Mouse (Mus musculus): ENCODE data around the gene Asap2. TPM values are rescaled to one million over a fixed set of nuclear protein-coding genes. Genes with fewer than 3 reads are reported as not detected.

Gene Asap2
- polyA plus RNA-seq, 1 experiment, result 5.6 TPM

DNA sequence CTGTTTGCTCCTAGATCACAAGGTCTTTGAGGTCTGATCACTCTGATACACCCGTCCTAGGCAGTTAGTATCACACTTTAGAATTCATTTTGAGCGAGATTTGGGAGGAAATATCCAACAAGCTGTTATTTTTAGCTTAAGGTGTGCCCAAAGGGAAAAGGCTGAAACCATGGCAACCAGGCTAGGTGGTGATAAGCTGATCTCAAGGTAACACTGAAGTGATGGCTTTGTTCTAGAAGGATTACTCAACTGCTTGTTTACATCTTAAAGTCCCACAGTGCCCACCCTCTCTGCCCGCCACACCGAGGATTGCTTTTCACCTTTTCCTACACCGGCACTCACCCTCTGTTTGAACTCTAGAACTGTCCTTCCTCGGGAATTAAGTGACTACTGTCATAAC lies 299.4 kb downstream of the Asap2 start:
- Histone ChIP-seq H3K27me3 (ENCODE audit: control insufficient read depth, insufficient read depth, insufficient read length) (no peaks in the 10 kb centered on the region), H3K36me3 (ENCODE audit: control insufficient read depth, insufficient read depth) (peaks cover 51% of the 10 kb centered on the region), H3K4me3 (ENCODE audit: insufficient read depth, poor library complexity, severe bottlenecking) (no peak overlapping the region), H3K79me3 (ENCODE audit: low read depth) (peaks cover 21% of the 10 kb centered on the region), H3ac (ENCODE audit: control insufficient read depth, insufficient read length, low read depth) (no peak overlapping the region), H3K79me2 (ENCODE audit: control insufficient read depth, insufficient read depth) (peaks cover 45% of the 10 kb centered on the region)
- no peak for TF ChIP-seq CEBPB (IDR thresholded peaks at IDR 0.05; ENCODE audit: low read depth)
- TF ChIP-seq MYOD1 (IDR thresholded peaks at IDR 0.05; ENCODE audit: control insufficient read depth, insufficient read length, low read depth), result no peak
- no peak for TF ChIP-seq MAX (IDR thresholded peaks at IDR 0.05)

DNA sequence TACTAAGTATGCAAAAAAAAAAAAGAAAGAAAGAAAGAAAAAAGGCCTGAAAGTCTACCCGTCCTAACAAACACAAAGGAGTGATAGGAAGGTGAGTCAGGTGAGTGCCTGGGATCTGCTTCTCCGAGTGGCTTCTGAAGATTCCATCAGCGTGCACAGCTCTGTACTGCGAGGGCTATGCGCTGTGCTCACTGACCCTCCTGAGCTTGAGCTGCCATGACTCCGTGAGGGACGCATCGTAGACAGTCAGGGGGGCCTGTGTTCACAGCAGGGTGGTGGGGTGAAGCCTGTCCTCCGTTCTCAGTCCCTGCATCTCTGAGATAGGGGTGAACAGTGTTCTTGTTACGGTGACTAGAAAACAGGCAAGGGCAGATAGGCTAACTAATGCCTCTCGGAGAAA lies 308.6 kb downstream of the Asap2 start:
- Histone ChIP-seq H3K79me3 (ENCODE audit: low read depth) (no peaks in the 10 kb centered on the region), H3K36me3 (ENCODE audit: control insufficient read depth, insufficient read depth) (peaks cover 72% of the 10 kb centered on the region), H3ac (ENCODE audit: control insufficient read depth, insufficient read length, low read depth) (no peak overlapping the region), H3K27me3 (ENCODE audit: control insufficient read depth, insufficient read depth, insufficient read length) (no peaks in the 10 kb centered on the region), H3K4me3 (ENCODE audit: insufficient read depth, poor library complexity, severe bottlenecking) (no peak overlapping the region), H3K79me2 (ENCODE audit: control insufficient read depth, insufficient read depth) (no peaks in the 10 kb centered on the region)
- TF ChIP-seq MAX (IDR thresholded peaks at IDR 0.05) (no peak), MYOG (IDR thresholded peaks at IDR 0.05; ENCODE audit: control insufficient read depth, extremely low read depth, insufficient read length) (no peak), FOSL1 (IDR thresholded peaks at IDR 0.05; ENCODE audit: insufficient read depth, low read length, poor library complexity, severe bottlenecking) (no peak), CTCF (IDR thresholded peaks at IDR 0.05; ENCODE audit: control insufficient read depth, insufficient read depth, insufficient read length) (no peak), MYOD1 (IDR thresholded peaks at IDR 0.05; ENCODE audit: control insufficient read depth, insufficient read length, low read depth) (no peak), USF1 (IDR thresholded peaks at IDR 0.05; ENCODE audit: low read depth) (no peak), CEBPB (IDR thresholded peaks at IDR 0.05; ENCODE audit: low read depth) (no peak)

DNA sequence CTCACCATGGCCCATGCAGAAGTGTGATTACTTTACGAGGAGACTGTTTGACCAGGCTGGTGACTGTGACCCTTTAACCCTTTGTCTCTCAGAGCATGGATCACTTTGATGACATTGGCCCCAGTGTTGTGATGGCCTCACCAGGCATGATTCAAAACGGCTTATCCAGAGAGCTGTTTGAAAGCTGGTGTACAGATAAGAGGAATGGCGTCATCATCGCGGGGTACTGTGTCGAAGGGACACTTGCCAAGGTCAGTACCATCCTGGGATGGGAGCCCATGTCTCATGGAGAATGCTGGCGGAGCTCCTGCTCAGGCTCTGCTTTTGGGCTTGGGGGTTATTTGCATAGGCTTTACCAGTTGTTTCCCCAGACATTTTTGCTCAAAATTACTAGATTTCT lies 311.1 kb downstream of the Asap2 start:
- H3K79me3 ChIP-seq (ENCODE audit: low read depth), result no peaks in the 10 kb centered on the region
- H3K4me3 ChIP-seq (ENCODE audit: insufficient read depth, poor library complexity, severe bottlenecking), result no peak overlapping the region
- no peaks in the 10 kb centered on the region for H3K79me2 ChIP-seq (ENCODE audit: control insufficient read depth, insufficient read depth)
- H3ac ChIP-seq (ENCODE audit: control insufficient read depth, insufficient read length, low read depth), result no peak overlapping the region
- TF ChIP-seq MYOD1 (IDR thresholded peaks at IDR 0.05; ENCODE audit: control insufficient read depth, insufficient read length, low read depth), result no peak
- no peak for TF ChIP-seq MAX (IDR thresholded peaks at IDR 0.05)
- no peak for TF ChIP-seq FOSL1 (IDR thresholded peaks at IDR 0.05; ENCODE audit: insufficient read depth, low read length, poor library complexity, severe bottlenecking)
- TF ChIP-seq USF1 (IDR thresholded peaks at IDR 0.05; ENCODE audit: low read depth), result no peak
- TF ChIP-seq CEBPB (IDR thresholded peaks at IDR 0.05; ENCODE audit: low read depth), result no peak
- TF ChIP-seq CTCF (IDR thresholded peaks at IDR 0.05; ENCODE audit: control insufficient read depth, insufficient read depth, insufficient read length), result no peak
- TF ChIP-seq MYOG (IDR thresholded peaks at IDR 0.05; ENCODE audit: control insufficient read depth, extremely low read depth, insufficient read length), result no peak
- H3K27me3 ChIP-seq (ENCODE audit: control insufficient read depth, insufficient read depth, insufficient read length), result no peaks in the 10 kb centered on the region
- H3K36me3 ChIP-seq (ENCODE audit: control insufficient read depth, insufficient read depth), result peaks cover 66% of the 10 kb centered on the region

DNA sequence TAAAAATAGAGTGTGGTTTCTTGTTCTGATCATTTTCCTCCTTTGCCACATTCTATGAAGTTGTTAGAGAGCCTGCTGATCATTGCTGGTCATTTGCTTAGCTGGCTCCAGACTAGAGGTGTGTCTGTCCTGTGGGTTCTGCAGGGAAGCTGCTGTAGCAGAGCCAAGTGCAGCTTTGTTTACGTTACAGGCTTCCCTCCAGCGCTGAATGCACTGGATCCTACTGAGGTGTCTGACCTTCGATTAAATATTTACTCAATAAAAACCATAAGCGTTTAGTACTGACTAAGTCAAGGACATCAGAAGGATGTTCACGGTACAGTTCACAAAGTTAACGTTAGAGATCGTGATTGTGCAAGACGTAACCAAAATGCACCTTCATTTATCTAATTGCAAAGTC lies 311.7 kb downstream of the Asap2 start:
- peaks cover 60% of the 10 kb centered on the region for H3K36me3 ChIP-seq (ENCODE audit: control insufficient read depth, insufficient read depth)
- TF ChIP-seq FOSL1 (IDR thresholded peaks at IDR 0.05; ENCODE audit: insufficient read depth, low read length, poor library complexity, severe bottlenecking) (no peak), CTCF (IDR thresholded peaks at IDR 0.05; ENCODE audit: control insufficient read depth, insufficient read depth, insufficient read length) (no peak), MAX (IDR thresholded peaks at IDR 0.05) (no peak), MYOD1 (IDR thresholded peaks at IDR 0.05; ENCODE audit: control insufficient read depth, insufficient read length, low read depth) (no peak), CEBPB (IDR thresholded peaks at IDR 0.05; ENCODE audit: low read depth) (no peak), USF1 (IDR thresholded peaks at IDR 0.05; ENCODE audit: low read depth) (no peak), MYOG (IDR thresholded peaks at IDR 0.05; ENCODE audit: control insufficient read depth, extremely low read depth, insufficient read length) (no peak)
- no peaks in the 10 kb centered on the region for H3K79me2 ChIP-seq (ENCODE audit: control insufficient read depth, insufficient read depth)
- no peak overlapping the region for H3ac ChIP-seq (ENCODE audit: control insufficient read depth, insufficient read length, low read depth)
- no peaks in the 10 kb centered on the region for H3K79me3 ChIP-seq (ENCODE audit: low read depth)
- no peak overlapping the region for H3K4me3 ChIP-seq (ENCODE audit: insufficient read depth, poor library complexity, severe bottlenecking)
- no peaks in the 10 kb centered on the region for H3K27me3 ChIP-seq (ENCODE audit: control insufficient read depth, insufficient read depth, insufficient read length)

DNA sequence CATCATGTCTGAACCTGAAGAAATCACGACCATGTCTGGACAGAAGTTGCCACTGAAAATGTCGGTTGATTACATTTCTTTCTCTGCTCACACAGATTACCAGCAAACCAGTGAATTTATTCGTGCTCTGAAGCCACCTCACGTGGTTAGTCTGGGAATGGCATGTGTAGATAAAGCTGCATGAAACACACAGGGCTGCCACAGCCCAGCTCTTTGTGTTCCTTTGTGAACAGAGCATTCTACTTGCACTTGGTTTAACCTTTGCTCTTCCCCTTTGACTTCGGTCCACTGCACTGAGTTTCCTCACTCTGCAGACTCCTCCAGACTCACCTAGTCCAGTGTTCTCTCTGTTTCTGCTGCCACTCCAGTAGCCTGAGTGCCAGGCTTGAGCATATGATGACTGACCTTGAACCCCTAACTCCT lies 312.1 kb downstream of the Asap2 start:
- no peaks in the 10 kb centered on the region for H3K79me2 ChIP-seq (ENCODE audit: control insufficient read depth, insufficient read depth)
- H3K36me3 ChIP-seq (ENCODE audit: control insufficient read depth, insufficient read depth), result peaks cover 60% of the 10 kb centered on the region
- no peaks in the 10 kb centered on the region for H3K27me3 ChIP-seq (ENCODE audit: control insufficient read depth, insufficient read depth, insufficient read length)
- no peak overlapping the region for H3ac ChIP-seq (ENCODE audit: control insufficient read depth, insufficient read length, low read depth)
- no peaks in the 10 kb centered on the region for H3K79me3 ChIP-seq (ENCODE audit: low read depth)
- TF ChIP-seq MYOD1 (IDR thresholded peaks at IDR 0.05; ENCODE audit: control insufficient read depth, insufficient read length, low read depth) (no peak), USF1 (IDR thresholded peaks at IDR 0.05; ENCODE audit: low read depth) (no peak), CTCF (IDR thresholded peaks at IDR 0.05; ENCODE audit: control insufficient read depth, insufficient read depth, insufficient read length) (no peak), FOSL1 (IDR thresholded peaks at IDR 0.05; ENCODE audit: insufficient read depth, low read length, poor library complexity, severe bottlenecking) (no peak), MYOG (IDR thresholded peaks at IDR 0.05; ENCODE audit: control insufficient read depth, extremely low read depth, insufficient read length) (no peak), MAX (IDR thresholded peaks at IDR 0.05) (no peak), CEBPB (IDR thresholded peaks at IDR 0.05; ENCODE audit: low read depth) (no peak)
- no peak overlapping the region for H3K4me3 ChIP-seq (ENCODE audit: insufficient read depth, poor library complexity, severe bottlenecking)

DNA sequence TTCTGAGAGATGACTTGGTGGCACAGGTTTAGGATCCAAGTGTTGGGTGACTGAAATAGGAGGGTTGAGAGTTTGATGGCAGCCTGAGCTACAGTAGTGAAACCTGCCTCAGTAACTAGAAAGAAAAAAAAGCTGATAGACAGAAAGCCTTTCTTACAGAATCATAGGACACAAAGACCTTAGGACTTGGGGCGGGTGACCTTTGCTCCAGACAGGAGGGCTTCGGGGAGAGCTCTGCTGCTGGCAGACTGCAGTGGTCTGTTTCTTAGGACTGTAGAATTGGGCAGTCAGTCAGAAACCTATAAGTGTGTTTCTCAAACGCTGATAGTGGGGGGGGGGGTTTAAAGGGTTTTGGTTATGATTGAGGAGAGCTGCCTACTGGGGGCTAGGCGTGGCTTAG lies 315.5 kb downstream of the Asap2 start:
- Histone ChIP-seq H3K36me3 (ENCODE audit: control insufficient read depth, insufficient read depth) (peaks cover 63% of the 10 kb centered on the region), H3K4me3 (ENCODE audit: insufficient read depth, poor library complexity, severe bottlenecking) (no peak overlapping the region)
- TF ChIP-seq MYOG (IDR thresholded peaks at IDR 0.05; ENCODE audit: control insufficient read depth, extremely low read depth, insufficient read length), result no peak
- TF ChIP-seq USF1 (IDR thresholded peaks at IDR 0.05; ENCODE audit: low read depth), result no peak
- no peak for TF ChIP-seq MAX (IDR thresholded peaks at IDR 0.05)
- TF ChIP-seq CEBPB (IDR thresholded peaks at IDR 0.05; ENCODE audit: low read depth), result no peak

More for the DNA sequence above, 315.5 kb downstream of the Asap2 start:
- no peaks in the 10 kb centered on the region for H3K27me3 ChIP-seq (ENCODE audit: control insufficient read depth, insufficient read depth, insufficient read length)
- H3ac ChIP-seq (ENCODE audit: control insufficient read depth, insufficient read length, low read depth), result no peak overlapping the region
- no peaks in the 10 kb centered on the region for H3K79me3 ChIP-seq (ENCODE audit: low read depth)
- no peaks in the 10 kb centered on the region for H3K79me2 ChIP-seq (ENCODE audit: control insufficient read depth, insufficient read depth)

Data from C2C12 (cell line).